Mouse (Mus musculus) right cerebral cortex, postnatal 4 days (tissue): ENCODE measurements around the gene Lipt2.

ENCODE experiments used
- DNase-seq: peaks from one replicate; pipeline ENCODE4 v3.0.0-alpha.2; 2022

Lipt2 gene

DNA sequence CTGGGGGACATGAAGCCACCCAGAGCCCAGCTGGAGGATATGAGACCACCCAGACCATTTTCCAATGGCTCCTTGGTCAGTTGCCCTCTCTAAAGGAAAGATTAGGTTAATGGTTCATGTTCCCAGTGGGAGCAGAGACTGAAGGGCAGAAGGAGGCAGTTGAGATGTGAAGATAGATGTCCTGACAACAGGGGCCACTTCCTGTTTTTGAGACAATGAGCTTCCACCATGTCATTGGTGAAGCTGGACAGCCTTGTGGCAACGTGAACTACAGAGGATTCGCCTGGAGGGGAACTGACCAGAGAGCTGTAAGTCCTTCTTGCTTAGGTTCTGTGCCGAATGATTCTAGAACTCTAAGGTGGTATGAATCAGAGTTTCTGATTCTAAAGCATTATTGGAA, 17.2 kb downstream of the Lipt2 start, which contains the start of gene Kcne3:
Gene Kcne3, plus strand, starts transcription at position 234 of the 400 bp plus-strand sequence.
- no peak for DNase-seq

GRCm38 (mm10) chr7:100178016-100178890, 19.2 kb downstream of the Lipt2 start:
- DNase-seq, result peak; percentile 16

GRCm38 (mm10) chr7:100178891-100179233, 19.8 kb downstream of the Lipt2 start:
- no peak for DNase-seq

DNA sequence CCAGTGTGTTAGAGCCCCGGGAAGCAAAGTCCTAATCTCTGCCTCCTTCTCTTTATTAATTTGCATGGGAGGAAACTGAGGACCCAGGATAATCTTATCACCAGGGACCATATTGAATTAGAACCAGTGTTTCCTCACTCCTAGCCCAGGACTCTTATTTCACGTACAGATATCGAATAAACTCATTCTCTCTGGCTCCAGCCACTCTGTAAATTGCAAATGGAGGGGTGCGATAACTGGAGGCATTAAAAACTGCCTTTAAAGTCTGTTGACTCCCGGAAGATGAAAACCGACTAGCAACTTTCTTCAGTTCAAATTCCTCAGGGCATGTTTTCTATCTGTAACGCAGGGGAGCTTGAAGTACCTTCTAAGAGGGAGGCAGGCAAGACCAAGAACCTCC, 20.3 kb downstream of the Lipt2 start:
- DNase-seq, result no peak

- no peak for DNase-seq
Measured at GRCm38 (mm10) chr7:100179836-100180407, 20.8 kb downstream of the Lipt2 start.

DNA sequence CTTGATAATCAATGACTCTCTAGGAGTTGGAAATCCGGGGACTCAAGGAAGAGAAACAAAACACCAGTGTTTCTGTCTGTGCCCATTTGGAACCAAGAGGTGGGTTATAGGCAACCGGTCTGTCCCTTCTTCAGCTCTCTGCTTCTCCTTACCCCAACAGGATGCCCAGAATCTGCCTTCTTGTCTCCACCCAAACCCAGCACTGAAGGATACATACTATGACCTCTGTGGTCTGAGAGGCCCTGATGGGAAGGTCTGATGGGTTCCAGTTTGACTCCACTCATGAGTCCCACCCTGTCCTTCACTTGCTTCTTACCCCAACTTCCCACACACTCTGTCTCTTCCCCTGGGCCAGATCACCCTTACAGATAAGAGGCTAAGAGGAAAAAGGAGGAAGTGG, 22.1 kb downstream of the Lipt2 start:
- no peak for DNase-seq

- DNase-seq, result no peak
Measured at GRCm38 (mm10) chr7:100181614-100182013, 22.5 kb downstream of the Lipt2 start.

- no peak for DNase-seq
Measured at GRCm38 (mm10) chr7:100182388-100182787, 23.3 kb downstream of the Lipt2 start.

DNA sequence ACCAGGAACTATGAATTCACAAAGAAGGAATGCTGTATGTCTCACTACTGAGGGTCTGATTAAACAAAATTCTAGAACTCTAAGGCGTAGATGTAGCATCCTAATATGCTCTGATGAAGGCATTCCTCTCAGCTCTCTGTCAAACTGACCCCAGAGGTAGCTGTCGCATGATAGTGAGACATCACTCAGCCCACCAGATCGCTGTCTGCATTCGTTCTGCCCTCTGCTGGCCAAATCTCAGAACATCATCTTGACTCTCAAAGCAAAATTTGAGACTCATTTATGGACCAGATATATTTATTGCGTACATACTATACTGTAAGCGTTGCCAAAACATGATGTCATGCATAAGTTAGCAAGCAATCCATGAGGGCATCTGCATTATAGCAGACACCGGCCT, 28.5 kb downstream of the Lipt2 start:
- peak; percentile 62 for DNase-seq

DNA sequence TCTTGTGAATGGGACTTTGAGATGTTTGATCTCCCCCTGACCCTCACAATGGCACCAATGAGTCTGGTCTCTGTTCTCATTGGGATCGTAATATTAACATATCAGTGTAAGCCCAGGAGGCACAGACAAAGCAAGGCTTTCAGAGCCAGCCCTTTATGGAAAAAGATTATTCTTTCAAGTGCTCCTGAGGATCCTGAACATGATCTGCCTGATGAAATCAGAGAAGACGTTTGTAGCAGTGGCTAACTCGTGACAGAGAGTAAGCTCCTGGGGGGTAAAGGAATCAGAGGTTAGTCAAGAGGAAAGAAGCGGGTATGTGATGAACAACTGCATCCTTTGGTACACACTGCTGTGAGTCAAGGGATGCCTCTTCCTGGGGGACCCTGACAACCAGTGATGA, 31.1 kb downstream of the Lipt2 start:
- no peak for DNase-seq

GRCm38 (mm10) chr7:100190778-100191177, 31.7 kb downstream of the Lipt2 start:
- DNase-seq, result peak; percentile 84

GRCm38 (mm10) chr7:100201191-100201590, 42.1 kb downstream of the Lipt2 start:
- no peak for DNase-seq

- DNase-seq, result no peak
Measured at GRCm38 (mm10) chr7:100203616-100204015, 44.5 kb downstream of the Lipt2 start.

DNA sequence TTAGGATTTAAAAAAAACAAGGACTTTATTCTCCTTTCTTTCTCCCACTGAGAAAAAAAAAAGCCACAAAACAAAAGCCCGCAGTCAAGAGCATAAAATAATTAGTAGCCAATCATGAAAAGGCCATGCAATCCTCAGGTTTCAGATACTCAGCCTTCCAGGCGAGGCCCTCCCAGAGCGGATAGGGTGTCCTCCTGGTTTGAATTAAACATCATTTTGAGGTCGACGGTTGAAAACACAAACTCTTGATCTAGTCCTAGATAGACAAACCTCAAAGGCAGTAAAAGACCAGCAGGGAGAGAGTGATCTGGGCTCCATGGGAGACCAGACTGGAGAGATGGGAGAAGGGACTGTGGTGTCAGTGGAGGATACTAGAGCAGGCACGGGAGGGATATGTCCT, 45.8 kb downstream of the Lipt2 start:
- DNase-seq, result no peak

- no peak for DNase-seq
Measured at GRCm38 (mm10) chr7:100206144-100206543, 47.1 kb downstream of the Lipt2 start.

DNA sequence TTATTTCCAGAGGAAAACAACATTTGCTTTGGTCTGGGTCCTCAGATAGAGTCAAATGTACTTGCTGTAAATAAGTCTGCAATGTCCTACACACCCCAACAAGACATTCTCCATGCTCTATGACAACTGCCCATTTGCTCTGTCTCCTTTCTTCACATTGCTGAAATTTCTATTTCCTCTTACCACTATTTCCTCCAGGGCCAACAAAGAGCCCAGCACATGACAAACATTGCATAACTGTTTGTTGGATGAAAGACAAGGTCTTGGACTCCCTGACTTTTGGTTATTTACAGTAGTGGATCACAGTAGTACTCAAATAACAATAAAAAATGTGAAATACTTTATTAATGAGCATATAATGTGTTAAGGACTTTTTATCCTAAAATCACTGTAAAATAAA, 48.8 kb downstream of the Lipt2 start:
- DNase-seq, result no peak
